Mouse (Mus musculus): Measurements from ENCODE around the gene L3mbtl4.

DNA sequence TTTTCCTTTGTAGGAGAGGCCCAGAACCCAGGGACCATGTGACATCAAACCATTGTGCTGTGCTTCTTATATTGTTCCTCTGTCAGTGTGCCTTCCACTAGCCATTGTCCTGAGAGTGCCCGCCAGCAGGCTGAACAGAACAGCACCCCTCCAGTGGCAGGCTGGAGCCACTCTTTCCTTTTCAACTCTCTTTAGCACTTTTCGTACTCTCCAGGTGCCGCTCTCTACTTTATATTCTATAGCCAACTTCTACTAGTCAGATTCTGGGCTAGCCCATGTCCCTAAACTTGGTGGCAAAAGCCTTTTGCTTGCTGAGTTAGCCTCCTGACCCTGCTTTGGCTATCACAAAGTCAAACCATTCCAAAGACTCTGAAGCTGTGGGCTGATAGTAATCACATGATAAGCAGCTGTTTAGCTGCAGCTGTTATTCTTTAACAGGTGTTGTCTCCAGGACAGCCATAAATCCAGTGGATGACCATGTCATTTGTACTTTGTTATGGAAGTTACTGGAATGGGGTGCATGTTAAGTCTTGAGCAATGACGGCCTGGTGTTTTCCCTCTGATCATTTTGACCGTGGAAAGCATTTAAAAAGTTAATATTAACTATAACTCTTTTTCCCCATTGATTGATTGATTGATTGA lies 38.8 kb downstream of the L3mbtl4 start:
- TF ChIP-seq ZC3H11A (IDR thresholded peaks at IDR 0.05; ENCODE audit: borderline replicate concordance, low read depth, low read length): no peak
- no peak for TF ChIP-seq ZNF384 (IDR thresholded peaks at IDR 0.05; ENCODE audit: low read depth, low read length)
- TF ChIP-seq MAFK (IDR thresholded peaks at IDR 0.05; ENCODE audit: insufficient read depth, low read depth, low read length): no peak

Data from ES-E14 (cell line).